Mouse (Mus musculus) liver, embryonic 16.5 days (tissue): ENCODE measurements around the gene Gm9639. TPM values are rescaled to one million over a fixed set of nuclear protein-coding genes. Genes with fewer than 3 reads are reported as not detected.
"Not testable (repeated sequence)": the region's sequence is repeated elsewhere in the genome, so short reads cannot be mapped to it uniquely, and the experiment has no call there.

Experiments
- ATAC-seq: fragments of 200-750 bp; cut with Nextera tagmentation; 2 replicates; pipeline ENCODE4 v1.8.0; 2017; ENCODE audit warnings: low read depth, mild to moderate bottlenecking, moderate number of reproducible peaks, moderate library complexity
- H3K27ac ChIP-seq: fragments of 300-500 bp; sonication (generic); 2 replicates; pipeline ENCODE4 v1.5.1; 2014; ENCODE audit warnings: mild to moderate bottlenecking, low read length
- H3K27me3 ChIP-seq: fragments of 300-500 bp; sonication (generic); 2 replicates; pipeline ENCODE4 v1.6.1; 2014; ENCODE audit warnings: low read depth, low read length, mixed read lengths; ENCODE audit not compliant: control insufficient read depth, insufficient read depth
- H3K36me3 ChIP-seq: fragments of 300-500 bp; sonication (generic); 2 replicates; pipeline ENCODE4 v1.6.1; 2014; ENCODE audit warnings: mild to moderate bottlenecking; ENCODE audit not compliant: control insufficient read depth, insufficient read depth
- H3K4me1 ChIP-seq: fragments of 300-500 bp; sonication (generic); 2 replicates; pipeline ENCODE4 v1.6.1; 2014; ENCODE audit warnings: low read depth, low read length, mixed read lengths; ENCODE audit not compliant: control insufficient read depth
- H3K4me2 ChIP-seq: fragments of 300-500 bp; sonication (generic); 2 replicates; pipeline ENCODE4 v1.6.1; 2014; ENCODE audit warnings: low read depth, low read length, mixed read lengths
- H3K4me3 ChIP-seq: fragments of 300-500 bp; sonication (generic); 2 replicates; pipeline ENCODE4 v1.5.1; 2014; ENCODE audit warnings: low read depth, mild to moderate bottlenecking, low read length
- H3K9ac ChIP-seq: fragments of 300-500 bp; sonication (generic); 2 replicates; pipeline ENCODE4 v1.6.1; 2014; ENCODE audit warnings: low read depth, low read length
- H3K9me3 ChIP-seq: fragments of 300-500 bp; sonication (generic); replicated peaks from 2 replicates; pipeline ENCODE4 v1.6.1; 2016; ENCODE audit warnings: low read length; ENCODE audit not compliant: control insufficient read depth
- WGBS: fragments of 180-500 bp; shearing (Covaris S2); extraction: QIAGEN DNeasy Blood & Tissue Kit; methylation state at CpG from one replicate; pipeline ENCODE4 v1.1.7; 2014; ENCODE audit not compliant: insufficient replicate concordance; 5-methylcytosine and 5-hydroxymethylcytosine counted together
- polyA plus RNA-seq: library from polyadenylated mRNA; unstranded; fragments of >200 nt; fragmentation: Nextera tagmentation; extraction: Ambion mirVana; gene quantifications from 2 replicates; pipeline ENCODE4 v1.2.1, GENCODE M21; 2015

Gene Gm9639
- polyA plus RNA-seq, 1 experiment from 2014 or later = not detected

GRCm38 (mm10) chr10:77804095-77804494 is 9.2 kb upstream of the Gm9639 start:
- Histone ChIP-seq H3K4me3 (no peak overlapping the region), H3K27me3 (no peaks in the 10 kb centered on the region), H3K4me1 (no peaks in the 10 kb centered on the region), H3K9me3 (no peaks in the 10 kb centered on the region), H3K4me2 (no peak overlapping the region), H3K9ac (no peak overlapping the region), H3K36me3 (no peaks in the 10 kb centered on the region), H3K27ac (no peak overlapping the region)
- 36% methylated on average over 3 of the region's 3 CpGs for WGBS
- no peak for ATAC-seq

- Histone ChIP-seq H3K27ac (no peak within 1 kb of the TSS), H3K9ac (no peak within 1 kb of the TSS), H3K9me3 (no peaks in the 10 kb centered on the region), H3K4me3 (no peak within 1 kb of the TSS), H3K27me3 (no peaks in the 10 kb centered on the region), H3K4me2 (no peak within 1 kb of the TSS), H3K4me1 (no peaks in the 10 kb centered on the region), H3K36me3 (no peaks in the 10 kb centered on the region)
- WGBS = 51% methylated on average over 8 of the region's 8 CpGs
- no peak for ATAC-seq
Measured at GRCm38 (mm10) chr10:77798921-77799508, 4.1 kb upstream of the Gm9639 start, which contains the start of gene Gm19668. Gene Gm19668 (minus strand): TSS chr10:77799133.

GRCm38 (mm10) chr10:77798164-77798920 is 3.5 kb upstream of the Gm9639 start:
- WGBS = 26% methylated on average over 3 of the region's 3 CpGs
- ATAC-seq = not testable (repeated sequence)

DNA sequence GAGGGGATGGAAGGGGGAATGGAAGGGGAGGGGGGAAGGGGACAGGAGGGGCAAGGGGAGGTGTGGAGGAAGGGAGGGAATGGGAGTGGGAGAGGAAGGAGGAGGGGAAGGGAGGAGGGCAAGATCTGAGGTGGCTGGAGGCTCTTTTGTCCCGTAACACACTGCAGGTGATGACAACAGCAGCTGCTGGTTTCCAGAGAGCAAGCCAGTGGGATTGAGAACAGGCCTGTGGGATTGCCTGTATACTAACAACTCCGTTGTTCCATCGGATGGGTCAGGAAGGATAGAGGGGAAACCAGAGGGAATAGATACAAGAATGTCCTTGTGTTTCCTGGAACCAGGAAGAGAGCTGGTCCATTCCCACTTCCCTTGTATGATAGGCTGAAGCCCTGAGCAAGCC is 2.8 kb upstream of the Gm9639 start:
- Histone ChIP-seq H3K27me3 (no peaks in the 10 kb centered on the region), H3K4me3 (no peak overlapping the region), H3K4me2 (no peak overlapping the region), H3K36me3 (no peaks in the 10 kb centered on the region), H3K27ac (no peak overlapping the region), H3K4me1 (no peaks in the 10 kb centered on the region), H3K9me3 (no peaks in the 10 kb centered on the region), H3K9ac (no peak overlapping the region)
- no peak for ATAC-seq
- WGBS = 29% methylated on average over 3 of the region's 3 CpGs

More at GRCm38 (mm10) chr10:77798164-77798920, 3.5 kb upstream of the Gm9639 start:
- H3K9ac ChIP-seq, H3K36me3 ChIP-seq, H3K4me1 ChIP-seq, H3K27ac ChIP-seq, H3K9me3 ChIP-seq, H3K4me3 ChIP-seq, H3K4me2 ChIP-seq, H3K27me3 ChIP-seq: not testable (repeated sequence)

DNA sequence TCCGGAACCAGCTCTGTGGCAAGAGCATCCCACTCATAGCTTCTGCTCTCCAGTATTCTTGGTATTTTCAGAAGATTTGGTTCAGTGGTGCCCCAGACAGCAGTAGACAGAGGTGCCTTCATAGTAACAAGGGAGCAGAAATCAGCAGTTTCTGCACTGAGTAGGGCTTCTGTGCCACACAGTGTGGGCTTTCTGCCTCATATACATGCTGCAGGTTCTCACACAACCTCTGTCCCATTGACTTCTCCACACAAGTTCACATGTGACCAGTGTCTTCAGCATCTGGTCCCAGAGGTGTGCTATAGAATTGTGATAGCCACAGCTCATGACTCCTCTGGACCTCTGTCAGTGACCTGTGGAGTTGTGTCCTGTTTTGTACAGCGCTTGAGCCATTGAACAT is 6.3 kb downstream of the Gm9639 start:
- Histone ChIP-seq H3K4me3 (no peak overlapping the region), H3K27ac (no peak overlapping the region), H3K4me1 (no peaks in the 10 kb centered on the region), H3K4me2 (no peak overlapping the region), H3K27me3 (no peaks in the 10 kb centered on the region), H3K36me3 (no peaks in the 10 kb centered on the region), H3K9me3 (no peaks in the 10 kb centered on the region), H3K9ac (no peak overlapping the region)
- ATAC-seq = no peak
- 47% methylated on average over 2 of the region's 2 CpGs for WGBS

- not testable (repeated sequence) for ATAC-seq, H3K36me3 ChIP-seq, H3K4me2 ChIP-seq, H3K9ac ChIP-seq, H3K4me1 ChIP-seq, H3K27me3 ChIP-seq, H3K4me3 ChIP-seq, H3K27ac ChIP-seq, H3K9me3 ChIP-seq
- no CpG with 5 or more reads among the region's 1 CpGs for WGBS
Measured at GRCm38 (mm10) chr10:77787876-77788275, 7.0 kb downstream of the Gm9639 start, which contains the start of gene Gm7137. Gene Gm7137 (minus strand): TSS chr10:77788200.

GRCm38 (mm10) chr10:77783396-77783795 is 11.5 kb downstream of the Gm9639 start:
- not testable (repeated sequence) for H3K27ac ChIP-seq, H3K9ac ChIP-seq, H3K27me3 ChIP-seq, H3K36me3 ChIP-seq, H3K4me1 ChIP-seq, H3K9me3 ChIP-seq, H3K4me2 ChIP-seq, H3K4me3 ChIP-seq, ATAC-seq
- WGBS = 45% methylated on average over 1 of the region's 3 CpGs

- not testable (repeated sequence) for H3K36me3 ChIP-seq, H3K4me3 ChIP-seq, H3K4me2 ChIP-seq, H3K9me3 ChIP-seq, H3K27ac ChIP-seq, ATAC-seq, H3K27me3 ChIP-seq, H3K4me1 ChIP-seq, H3K9ac ChIP-seq
- WGBS = 50% methylated on average over 1 of the region's 1 CpGs
Measured at GRCm38 (mm10) chr10:77782442-77782841, 12.4 kb downstream of the Gm9639 start, which contains the start of gene Gm3250. Gene Gm3250 (minus strand): TSS chr10:77782542.

DNA sequence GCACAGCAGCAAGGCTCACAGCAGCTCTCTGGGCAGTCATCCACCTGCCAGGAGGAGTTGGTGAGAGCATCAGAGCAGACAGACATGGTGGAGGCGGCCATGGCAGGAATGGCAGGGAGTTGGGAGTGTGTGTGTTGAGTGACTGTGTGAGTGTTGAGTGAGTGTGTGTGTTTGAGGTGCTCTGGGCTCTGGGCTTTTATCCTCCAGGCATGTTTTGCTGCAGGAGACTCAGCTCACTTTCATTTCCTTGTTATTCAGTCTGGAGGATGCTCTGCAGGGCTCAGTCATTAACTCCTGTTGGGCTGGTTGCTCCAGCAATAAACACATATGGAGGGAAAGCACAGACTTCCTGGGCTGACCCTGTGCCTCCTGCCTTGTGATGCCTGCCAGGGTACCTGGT is 18.0 kb downstream of the Gm9639 start, which contains the start of gene Gm7138:
Gm7138 (minus strand) TSS at position 101 of the 400 bp plus-strand sequence.
- not testable (repeated sequence) for H3K27ac ChIP-seq, ATAC-seq, H3K36me3 ChIP-seq, H3K4me1 ChIP-seq, H3K27me3 ChIP-seq, H3K4me3 ChIP-seq, H3K4me2 ChIP-seq, H3K9ac ChIP-seq, H3K9me3 ChIP-seq
- WGBS = 57% methylated on average over 1 of the region's 1 CpGs
